Mouse (Mus musculus) limb, embryonic 13.5 days (tissue): ENCODE data around the gene Trafd1. TPM values are rescaled to one million over a fixed set of nuclear protein-coding genes. Genes with fewer than 3 reads are reported as not detected.

Experiments used
- polyA plus RNA-seq: library from polyadenylated mRNA; unstranded; fragments of >200 nt; fragmentation: Nextera tagmentation; extraction: Ambion mirVana; gene quantifications from 2 replicates; pipeline ENCODE4 v1.2.1, GENCODE M21; 2015

The Trafd1 gene
- polyA plus RNA-seq, 1 experiment from 2014 or later = 78.5 TPM

Other genes with a start within 250 kb of the Trafd1 start
- 25.6 and 25.8 TPM in 2 replicates for gene Ptpn11, start 194.2 kb downstream of the Trafd1 start, polyA plus RNA-seq
- 616 and 635 TPM in 2 replicates for gene Rpl6, start 181.2 kb downstream of the Trafd1 start, polyA plus RNA-seq
- gene Hectd4, start 165.4 kb downstream of the Trafd1 start, polyA plus RNA-seq = 5.2 and 5.6 TPM in 2 replicates
- gene Naa25, start 12.3 kb upstream of the Trafd1 start, polyA plus RNA-seq = 38.3 and 40.6 TPM in 2 replicates
- 1.8 and 2.5 TPM in 2 replicates for gene Tmem116, start 66.3 kb upstream of the Trafd1 start, polyA plus RNA-seq
- 158 and 161 TPM in 2 replicates for gene Erp29, start 66.9 kb upstream of the Trafd1 start, polyA plus RNA-seq
- gene Adam1b, start 117.8 kb upstream of the Trafd1 start, polyA plus RNA-seq = not detected in 2 replicates
- gene Adam1a, start 159.8 kb upstream of the Trafd1 start, polyA plus RNA-seq = 2.1 TPM in 2 replicates
- not detected in 2 replicates for gene Gm42878, start 159.8 kb upstream of the Trafd1 start, polyA plus RNA-seq
- 59.0 and 60.5 TPM in 2 replicates for gene Mapkapk5, start 160.3 kb upstream of the Trafd1 start, polyA plus RNA-seq
- gene Aldh2, start 208.2 kb upstream of the Trafd1 start, polyA plus RNA-seq = 255 and 260 TPM in 2 replicates
- gene Acad12, start 233.3 kb upstream of the Trafd1 start, polyA plus RNA-seq = 2.1 and 3.2 TPM in 2 replicates